Mouse (Mus musculus): ENCODE measurements at regions not wholly inside any gene's neighbourhood (a gene's known extent, or its start where the extent isn't known, plus 50 kb on each side); places are given as distances from the start of the nearest gene placed in this dataset.
"Not testable (repeated sequence)": the region's sequence is repeated elsewhere in the genome, so short reads cannot be mapped to it uniquely, and the experiment has no call there.

DNA sequence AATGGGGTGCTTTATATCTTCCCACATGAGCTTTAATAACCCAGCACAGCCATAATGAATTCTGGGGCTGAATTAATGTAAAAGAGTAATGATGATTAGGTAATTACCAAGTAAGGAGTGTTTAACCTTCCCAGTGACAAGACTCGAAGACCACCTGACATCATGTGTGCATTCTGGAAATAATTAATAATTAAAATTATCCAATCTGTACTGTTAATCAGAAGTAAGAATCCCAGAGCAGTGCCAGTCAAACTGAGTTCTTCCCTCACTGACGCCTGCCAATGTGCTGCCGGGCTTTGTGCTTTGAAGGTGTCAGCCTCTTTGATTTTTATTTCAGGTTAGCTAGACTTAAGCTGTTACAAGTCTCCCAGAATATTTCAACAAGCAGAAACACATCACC lies 183.0 kb upstream of the Plxna2 start:
- whole genome bisulfite sequencing, result 75% methylated on average over 3 of the region's 3 CpGs
- H3K4me2 ChIP-seq, result no peak overlapping the region
- no peaks in the 10 kb centered on the region for H3K9me3 ChIP-seq (replicated peaks)
- no peak overlapping the region for H3K27ac ChIP-seq
- no peak overlapping the region for H3K4me3 ChIP-seq
- no peak overlapping the region for H3K9ac ChIP-seq
- H3K27me3 ChIP-seq, result no peaks in the 10 kb centered on the region
- no peaks in the 10 kb centered on the region for H3K36me3 ChIP-seq
- H3K4me1 ChIP-seq (replicated peaks), result no peaks in the 10 kb centered on the region
- ATAC-seq (replicated peaks; ENCODE audit: insufficient number of reproducible peaks, insufficient read depth, low FRiP score, low read depth), result no peak

GRCm38 (mm10) chr1:194428586-194428985 lies 189.4 kb upstream of the Plxna2 start:
- Histone ChIP-seq H3K27ac (no peak overlapping the region), H3K9ac (no peak overlapping the region), H3K27me3 (no peaks in the 10 kb centered on the region), H3K4me3 (no peak overlapping the region), H3K4me2 (no peak overlapping the region), H3K36me3 (no peaks in the 10 kb centered on the region), H3K9me3 (replicated peaks) (no peaks in the 10 kb centered on the region), H3K4me1 (replicated peaks) (peaks cover 5% of the 10 kb centered on the region; the same call in 1 of the 2 replicates)
- ATAC-seq (replicated peaks; ENCODE audit: insufficient number of reproducible peaks, insufficient read depth, low FRiP score, low read depth), result no peak
- 67% methylated on average over 3 of the region's 3 CpGs for WGBS

DNA sequence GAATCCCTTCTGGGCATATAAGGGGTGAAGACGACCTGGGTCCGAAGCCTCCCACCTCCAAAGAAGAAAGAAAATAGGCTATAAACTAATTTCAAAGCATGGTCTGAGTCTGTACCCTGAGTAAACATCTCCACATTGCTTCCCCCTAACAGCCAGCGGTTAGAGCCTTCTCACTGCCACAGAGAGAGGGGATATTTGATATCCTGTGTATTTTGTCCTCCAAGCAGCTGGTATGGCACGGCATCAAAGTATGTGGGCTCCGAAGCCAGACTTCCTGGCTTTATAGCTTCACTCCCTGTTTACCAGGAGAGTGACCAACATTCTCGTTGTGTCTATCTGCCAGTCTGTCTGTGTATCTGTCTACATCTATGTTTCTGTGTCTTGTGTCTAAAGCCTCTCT lies 191.7 kb upstream of the Plxna2 start:
- no peak overlapping the region; the same call in 1 of the 2 replicates for H3K27ac ChIP-seq
- ATAC-seq (replicated peaks; ENCODE audit: insufficient number of reproducible peaks, insufficient read depth, low FRiP score, low read depth), result no peak
- 65% methylated on average over 6 of the region's 6 CpGs for WGBS

DNA sequence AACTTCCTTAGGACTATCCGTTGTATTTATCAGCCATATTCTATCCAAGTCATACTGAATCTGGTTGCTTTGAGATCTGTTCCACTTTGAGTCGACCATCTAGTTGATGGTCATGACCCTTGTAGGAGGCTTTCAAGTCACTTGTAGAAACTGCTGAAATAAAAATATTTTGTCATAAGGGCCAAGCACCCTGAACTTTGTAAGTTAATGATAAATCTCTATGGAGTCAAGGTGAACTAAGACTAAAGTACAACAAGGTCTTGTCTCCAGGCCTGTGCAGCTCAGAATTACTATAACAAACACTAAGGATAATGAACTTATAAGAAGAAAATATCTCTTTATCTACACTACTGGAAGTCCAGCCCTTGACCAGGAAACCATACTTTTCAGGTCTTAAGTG lies 193.8 kb upstream of the Plxna2 start:
- H3K36me3 ChIP-seq, result no peaks in the 10 kb centered on the region
- H3K4me3 ChIP-seq, result no peak overlapping the region
- no peak overlapping the region for H3K9ac ChIP-seq
- ATAC-seq (replicated peaks; ENCODE audit: insufficient number of reproducible peaks, insufficient read depth, low FRiP score, low read depth), result no peak
- H3K9me3 ChIP-seq (replicated peaks), result no peaks in the 10 kb centered on the region
- H3K4me2 ChIP-seq, result no peak overlapping the region
- 0 out of 2 replicates have a peak, but pooled peaks cover 2% of the 10 kb centered on the region for H3K27me3 ChIP-seq
- H3K4me1 ChIP-seq (replicated peaks), result peaks cover 10% of the 10 kb centered on the region
- no peak overlapping the region for H3K27ac ChIP-seq
- WGBS, result 78% methylated on average over 2 of the region's 2 CpGs

More for the DNA sequence above, 191.7 kb upstream of the Plxna2 start:
- Histone ChIP-seq H3K9ac (no peak overlapping the region), H3K4me1 (replicated peaks) (peaks cover 5% of the 10 kb centered on the region; the same call in 1 of the 2 replicates), H3K9me3 (replicated peaks) (no peaks in the 10 kb centered on the region), H3K36me3 (no peaks in the 10 kb centered on the region), H3K27me3 (0 out of 2 replicates have a peak, but pooled peaks cover 2% of the 10 kb centered on the region), H3K4me3 (no peak overlapping the region), H3K4me2 (no peak overlapping the region)

- no peak overlapping the region for H3K4me3 ChIP-seq
- ATAC-seq (replicated peaks; ENCODE audit: insufficient number of reproducible peaks, insufficient read depth, low FRiP score, low read depth), result no peak
- no peaks in the 10 kb centered on the region for H3K9me3 ChIP-seq (replicated peaks)
- no peaks in the 10 kb centered on the region for H3K27me3 ChIP-seq
- 75% methylated on average over 5 of the region's 5 CpGs for WGBS
- no peak overlapping the region for H3K27ac ChIP-seq
- H3K4me1 ChIP-seq (replicated peaks), result no peaks in the 10 kb centered on the region
- H3K4me2 ChIP-seq, result no peak overlapping the region
- no peak overlapping the region for H3K9ac ChIP-seq
- H3K36me3 ChIP-seq, result no peaks in the 10 kb centered on the region
Measured at GRCm38 (mm10) chr1:194412193-194412592, 205.8 kb upstream of the Plxna2 start.

GRCm38 (mm10) chr1:194411788-194412187 lies 206.2 kb upstream of the Plxna2 start:
- Histone ChIP-seq H3K4me3 (no peak overlapping the region), H3K36me3 (no peaks in the 10 kb centered on the region), H3K27ac (no peak overlapping the region), H3K4me1 (replicated peaks) (no peaks in the 10 kb centered on the region), H3K4me2 (no peak overlapping the region), H3K9me3 (replicated peaks) (no peaks in the 10 kb centered on the region), H3K9ac (no peak overlapping the region), H3K27me3 (no peaks in the 10 kb centered on the region)
- WGBS, result 54% methylated on average over 2 of the region's 2 CpGs
- no peak for ATAC-seq (replicated peaks; ENCODE audit: insufficient number of reproducible peaks, insufficient read depth, low FRiP score, low read depth)

DNA sequence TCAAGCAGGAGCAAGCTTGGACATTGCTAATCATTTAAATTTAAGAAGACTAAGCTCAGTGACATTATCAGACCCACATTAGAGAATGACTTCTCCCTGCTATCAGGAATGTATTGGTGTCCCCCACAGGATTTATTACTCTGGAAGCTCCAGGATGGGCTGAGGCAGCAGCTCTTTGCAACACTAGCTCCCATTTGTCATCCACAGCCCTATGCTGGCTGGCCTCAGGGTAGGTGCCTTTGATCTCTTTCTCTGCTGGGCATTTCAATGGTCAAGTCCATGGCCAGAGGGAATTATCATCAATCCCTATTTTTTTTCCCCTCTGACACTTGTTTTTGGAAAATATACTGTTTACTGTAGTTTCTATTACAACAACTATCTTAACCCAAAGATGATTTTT lies 218.7 kb upstream of the Plxna2 start:
- no peak for ATAC-seq (replicated peaks; ENCODE audit: insufficient number of reproducible peaks, insufficient read depth, low FRiP score, low read depth)
- H3K36me3 ChIP-seq, result no peaks in the 10 kb centered on the region
- H3K27ac ChIP-seq, result no peak overlapping the region
- no peak overlapping the region for H3K4me2 ChIP-seq
- H3K4me3 ChIP-seq, result no peak overlapping the region
- no peak overlapping the region for H3K9ac ChIP-seq
- no peaks in the 10 kb centered on the region for H3K4me1 ChIP-seq (replicated peaks)
- H3K27me3 ChIP-seq, result no peaks in the 10 kb centered on the region
- no peaks in the 10 kb centered on the region for H3K9me3 ChIP-seq (replicated peaks)

DNA sequence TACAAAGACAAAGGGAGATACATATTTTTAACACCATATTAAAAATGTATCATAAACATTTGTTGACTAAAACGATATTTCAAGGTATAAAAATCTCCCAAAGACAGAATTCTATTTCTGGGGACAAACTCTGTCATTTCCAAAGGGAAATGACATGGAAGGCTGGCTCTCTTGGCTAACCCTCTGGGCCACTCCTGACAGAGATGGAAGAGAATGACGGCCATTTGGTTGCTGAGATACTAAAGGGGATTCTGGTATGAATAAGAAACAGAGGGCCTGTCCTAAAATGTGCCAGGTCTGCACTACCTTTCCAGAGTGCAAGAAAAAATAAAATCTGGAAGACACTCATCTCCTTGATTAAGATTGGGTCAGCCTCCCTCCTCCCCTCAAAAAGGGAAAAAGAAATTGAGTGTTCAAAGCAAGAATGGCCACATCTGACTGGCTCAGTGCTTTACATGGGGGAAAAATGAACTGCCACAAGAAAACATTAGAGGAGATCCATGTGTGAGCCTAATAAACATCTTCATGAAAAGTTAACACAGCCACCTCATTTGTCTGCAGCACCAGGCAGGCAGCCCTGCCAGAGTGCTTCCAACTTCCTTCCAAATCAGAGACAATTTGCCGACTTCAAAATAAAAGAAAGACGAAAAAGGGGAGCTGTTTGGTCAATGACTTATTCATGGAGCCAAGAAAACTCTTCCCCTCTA lies 221.1 kb upstream of the Plxna2 start:
- Histone ChIP-seq H3K27me3 (no peaks in the 10 kb centered on the region), H3K4me1 (replicated peaks) (no peaks in the 10 kb centered on the region), H3K9me3 (replicated peaks) (no peaks in the 10 kb centered on the region), H3K9ac (no peak overlapping the region), H3K4me3 (no peak overlapping the region), H3K4me2 (no peak overlapping the region), H3K36me3 (no peaks in the 10 kb centered on the region), H3K27ac (no peak overlapping the region)
- 66% methylated on average over 4 of the region's 4 CpGs for WGBS
- ATAC-seq (replicated peaks; ENCODE audit: insufficient number of reproducible peaks, insufficient read depth, low FRiP score, low read depth), result no peak

GRCm38 (mm10) chr1:194393720-194394119 lies 224.3 kb upstream of the Plxna2 start:
- H3K27me3 ChIP-seq, result no peaks in the 10 kb centered on the region
- 60% methylated on average over 3 of the region's 3 CpGs for WGBS
- H3K4me3 ChIP-seq, result no peak overlapping the region
- no peaks in the 10 kb centered on the region for H3K36me3 ChIP-seq
- H3K4me1 ChIP-seq (replicated peaks), result no peaks in the 10 kb centered on the region
- H3K9ac ChIP-seq, result no peak overlapping the region
- no peak for ATAC-seq (replicated peaks; ENCODE audit: insufficient number of reproducible peaks, insufficient read depth, low FRiP score, low read depth)
- H3K4me2 ChIP-seq, result no peak overlapping the region
- no peak overlapping the region for H3K27ac ChIP-seq
- H3K9me3 ChIP-seq (replicated peaks), result no peaks in the 10 kb centered on the region

DNA sequence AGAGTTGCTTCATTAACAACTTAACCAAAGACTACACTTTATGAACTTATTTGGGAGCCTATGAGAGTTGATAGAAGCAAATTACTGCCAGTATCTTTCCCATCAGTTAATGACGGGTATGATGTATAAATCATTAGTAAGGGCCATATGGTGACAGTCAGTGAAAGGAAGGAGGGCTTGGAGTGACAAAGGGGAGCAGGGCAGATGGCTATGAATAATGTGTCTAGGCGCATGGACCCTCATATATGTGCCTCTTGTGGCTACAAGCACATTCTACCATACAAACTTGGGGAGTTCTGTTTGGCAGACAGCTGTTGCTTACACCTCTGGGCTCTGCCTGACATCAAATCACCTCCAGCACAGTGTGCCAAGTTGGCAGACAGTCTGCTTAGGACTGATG lies 227.8 kb upstream of the Plxna2 start:
- Histone ChIP-seq H3K4me3 (no peak overlapping the region), H3K4me2 (no peak overlapping the region), H3K27ac (no peak overlapping the region), H3K4me1 (replicated peaks) (no peaks in the 10 kb centered on the region), H3K36me3 (no peaks in the 10 kb centered on the region), H3K9ac (no peak overlapping the region), H3K9me3 (replicated peaks) (no peaks in the 10 kb centered on the region), H3K27me3 (no peaks in the 10 kb centered on the region)
- ATAC-seq (replicated peaks; ENCODE audit: insufficient number of reproducible peaks, insufficient read depth, low FRiP score, low read depth), result no peak
- WGBS, result 76% methylated on average over 2 of the region's 2 CpGs

GRCm38 (mm10) chr1:194378135-194378534 lies 239.9 kb upstream of the Plxna2 start:
- H3K27ac ChIP-seq, result no peak overlapping the region
- H3K4me1 ChIP-seq (replicated peaks), result no peaks in the 10 kb centered on the region
- ATAC-seq (replicated peaks; ENCODE audit: insufficient number of reproducible peaks, insufficient read depth, low FRiP score, low read depth), result no peak
- H3K27me3 ChIP-seq, result no peaks in the 10 kb centered on the region
- no peak overlapping the region for H3K4me3 ChIP-seq
- H3K36me3 ChIP-seq, result no peaks in the 10 kb centered on the region
- H3K9me3 ChIP-seq (replicated peaks), result no peaks in the 10 kb centered on the region
- no peak overlapping the region for H3K9ac ChIP-seq
- no peak overlapping the region for H3K4me2 ChIP-seq
- 75% methylated on average over 1 of the region's 1 CpGs for WGBS

DNA sequence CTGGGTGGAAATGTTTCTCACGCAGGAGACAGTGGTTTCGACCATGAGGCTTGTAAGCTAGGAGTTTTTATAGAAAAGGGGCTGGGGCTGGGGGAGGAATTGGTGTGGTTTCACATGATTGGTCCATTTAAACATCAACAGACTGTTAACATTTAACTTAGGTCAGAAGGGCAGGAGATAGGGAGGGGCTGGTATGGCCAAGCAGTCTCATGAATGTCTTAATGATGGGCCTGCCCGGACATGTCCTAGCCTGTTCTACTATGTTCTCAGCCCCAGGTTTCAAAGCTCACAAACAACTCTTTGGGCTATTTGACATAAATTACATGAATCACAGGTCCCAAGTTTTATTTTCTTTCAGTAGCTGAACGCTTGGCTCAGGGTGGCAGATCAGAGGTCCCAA lies 244.5 kb upstream of the Plxna2 start:
- not testable (repeated sequence) for H3K9ac ChIP-seq; H3K4me2 ChIP-seq; H3K27ac ChIP-seq; H3K27me3 ChIP-seq; ATAC-seq (replicated peaks; ENCODE audit: insufficient number of reproducible peaks, insufficient read depth, low FRiP score, low read depth); H3K9me3 ChIP-seq (replicated peaks); H3K36me3 ChIP-seq; H3K4me1 ChIP-seq (replicated peaks); H3K4me3 ChIP-seq
- WGBS, result 87% methylated on average over 4 of the region's 4 CpGs
